Mouse (Mus musculus) R1 (cell line): Measurements from ENCODE around the gene Plcd4.
"Not testable (repeated sequence)": the region's sequence is repeated elsewhere in the genome, so short reads cannot be mapped to it uniquely, and the experiment has no call there.

Source experiments
- DNase-seq: peaks from one replicate; pipeline ENCODE4 v3.0.0-alpha.2; 2018; ENCODE audit warnings: low read depth, low spot score

Gene Plcd4

GRCm38 (mm10) chr1:74542451-74542961 is at the start of gene Plcd4:
TSS of gene Plcd4 (plus strand) at chr1:74542888.
- peak; percentile 30 for DNase-seq

GRCm38 (mm10) chr1:74501106-74501505 is 41.6 kb upstream of the Plcd4 start:
- no peak for DNase-seq

GRCm38 (mm10) chr1:74505393-74505720 is 37.3 kb upstream of the Plcd4 start:
- no peak for DNase-seq

- peak; percentile 99 for DNase-seq
These were observed 36.8 kb upstream of the Plcd4 start, which contains the start of gene Cnot9 for GRCm38 (mm10) chr1:74505721-74506464. TSS of gene Cnot9 (plus strand) at chr1:74506058.

GRCm38 (mm10) chr1:74506471-74506881 is 36.2 kb upstream of the Plcd4 start:
- peak; percentile 94 for DNase-seq

- peak; percentile 59 for DNase-seq
These were observed 34.9 kb upstream of the Plcd4 start for GRCm38 (mm10) chr1:74507780-74508179.

- DNase-seq = no peak
These were observed 31.4 kb upstream of the Plcd4 start for GRCm38 (mm10) chr1:74511306-74511705.

- DNase-seq = not testable (repeated sequence)
These were observed 29.7 kb upstream of the Plcd4 start for GRCm38 (mm10) chr1:74512999-74513398.

GRCm38 (mm10) chr1:74519875-74520274 is 22.8 kb upstream of the Plcd4 start:
- DNase-seq = no peak

GRCm38 (mm10) chr1:74524746-74525145 is 17.9 kb upstream of the Plcd4 start:
- DNase-seq = no peak

- DNase-seq = no peak
These were observed 14.1 kb upstream of the Plcd4 start for GRCm38 (mm10) chr1:74528589-74528988.

GRCm38 (mm10) chr1:74538650-74539049 is 4.0 kb upstream of the Plcd4 start:
- DNase-seq = no peak

- DNase-seq = no peak
These were observed 1.5 kb downstream of the Plcd4 start, which contains the start of gene Usp37 for GRCm38 (mm10) chr1:74544184-74544583. TSS of gene Usp37 (minus strand) at chr1:74544284.

- DNase-seq = no peak
These were observed 16.4 kb downstream of the Plcd4 start for GRCm38 (mm10) chr1:74559061-74559460.

GRCm38 (mm10) chr1:74565834-74566233 is 23.1 kb downstream of the Plcd4 start:
- no peak for DNase-seq

GRCm38 (mm10) chr1:74569739-74570719 is 27.3 kb downstream of the Plcd4 start:
- DNase-seq = no peak

- DNase-seq = peak; percentile 83
These were observed 39.9 kb downstream of the Plcd4 start for GRCm38 (mm10) chr1:74582621-74583020.

- no peak for DNase-seq
These were observed 42.1 kb downstream of the Plcd4 start for GRCm38 (mm10) chr1:74584616-74585398.

GRCm38 (mm10) chr1:74587233-74587772 is 44.6 kb downstream of the Plcd4 start:
- DNase-seq = no peak

GRCm38 (mm10) chr1:74587773-74588445 is 45.2 kb downstream of the Plcd4 start, which contains the start of the genes Zfp142 and Bcs1l:
TSS of gene Zfp142 (minus strand) at chr1:74588246.
TSS of gene Bcs1l (plus strand) at chr1:74588289.
- peak; percentile 100 for DNase-seq
